ENCODE assay signal across 17 mouse cellular contexts in the genomic region with DNA sequence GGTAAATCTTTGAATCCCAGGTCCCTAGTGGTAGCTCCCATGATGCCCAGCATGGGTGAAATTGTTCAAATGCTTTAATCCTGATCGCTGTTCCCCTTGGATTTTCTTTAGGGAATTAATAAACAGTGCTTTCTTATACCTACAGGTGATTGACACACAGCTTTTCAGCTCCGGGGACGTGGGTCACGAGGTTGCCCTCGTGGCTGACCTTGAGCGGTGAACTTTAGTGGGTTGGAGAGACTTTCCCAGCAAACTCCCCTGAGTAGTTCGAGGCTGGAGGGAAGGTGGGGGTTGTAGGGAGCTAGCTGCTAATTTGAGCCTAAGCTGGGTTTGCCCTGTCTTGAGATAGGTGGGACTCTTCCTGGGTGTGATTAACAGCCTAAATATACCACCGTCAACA.
"Had no signal": no experiment of that assay in that cellular context is flagged by ENCODE, and none has a peak within 500 bp of the region (broad histone marks: within the 10 kb centered on the region; RNA-seq: fewer than 3 reads in every experiment).

No protein-coding gene starts in this region.

- DNase-seq: kidney, adult 9 months; kidney, postnatal 14 days; kidney, postnatal 4 days; layer of hippocampus, adult 9-11 months; layer of hippocampus, postnatal 36 days; liver, embryonic 13.5 days; lung, adult 2 months; lung, postnatal 14 days; lung, postnatal 4 days; right cerebral cortex, postnatal 25 days; spleen, adult 18-20 months; thymus, postnatal 25 days had no signal

- H3K9ac ChIP-seq: liver, embryonic 13.5 days; midbrain, embryonic 12.5 days; stomach, embryonic 15.5 days had no signal

- H3K4me1 ChIP-seq: stomach, embryonic 15.5 days had no signal

- ATAC-seq: midbrain, embryonic 16.5 days had no signal

- H3K27ac ChIP-seq: left cerebral cortex, adult 2 months; liver, embryonic 13.5 days; midbrain, embryonic 12.5 days; stomach, embryonic 15.5 days had no signal

- H3K4me3 ChIP-seq: left cerebral cortex, adult 2 months; liver, embryonic 13.5 days; midbrain, embryonic 12.5 days; myocyte; stomach, embryonic 15.5 days had no signal

- H3K4me2 ChIP-seq: liver, embryonic 13.5 days; midbrain, embryonic 12.5 days; stomach, embryonic 15.5 days had no signal

- H3K27me3 ChIP-seq: liver, embryonic 13.5 days; midbrain, embryonic 12.5 days; stomach, embryonic 15.5 days had no signal

- H3K9me3 ChIP-seq: liver, embryonic 13.5 days; midbrain, embryonic 12.5 days; stomach, embryonic 15.5 days had no signal

- H3K36me3 ChIP-seq: liver, embryonic 13.5 days; midbrain, embryonic 12.5 days; stomach, embryonic 15.5 days had no signal
